Mouse (Mus musculus) C2C12 (cell line): Measurements from ENCODE around the gene Ets1.

Source experiments
- CEBPB ChIP-seq: IDR thresholded peaks from one replicate; pipeline ENCODE4 v1.6.1; 2011; ENCODE audit warnings: low read depth, mild to moderate bottlenecking, control low read depth, moderate library complexity
- CTCF ChIP-seq: IDR thresholded peaks from one replicate; pipeline ENCODE4 v1.5.1; 2011; ENCODE audit not compliant: control insufficient read depth, insufficient read depth, insufficient read length
- FOSL1 ChIP-seq: IDR thresholded peaks from one replicate; pipeline ENCODE4 v1.8.0; 2011; ENCODE audit warnings: mild to moderate bottlenecking, low read length; ENCODE audit not compliant: poor library complexity, insufficient read depth, severe bottlenecking
- MAX ChIP-seq: IDR thresholded peaks from one replicate; pipeline ENCODE4 v1.6.1; 2011; ENCODE audit warnings: mild to moderate bottlenecking, control low read depth
- MYOD1 ChIP-seq: IDR thresholded peaks from one replicate; pipeline ENCODE4 v1.6.1; 2011; ENCODE audit warnings: low read depth; ENCODE audit not compliant: control insufficient read depth, insufficient read length
- MYOG ChIP-seq: IDR thresholded peaks from one replicate; pipeline ENCODE4 v1.6.1; 2011; ENCODE audit not compliant: control insufficient read depth, insufficient read length; ENCODE audit errors: extremely low read depth
- USF1 ChIP-seq: IDR thresholded peaks from one replicate; pipeline ENCODE4 v1.6.1; 2011; ENCODE audit warnings: low read depth, mild to moderate bottlenecking, control low read depth, moderate library complexity

GRCm38 (mm10) chr9:32764374-32764773, 128.4 kb downstream of the Ets1 start:
- TF ChIP-seq USF1 (no peak), CTCF (no peak), MYOG (no peak), FOSL1 (no peak), MAX (no peak), CEBPB (no peak), MYOD1 (no peak)
